Mouse (Mus musculus): ENCODE measurements around the gene Grm4.

GRCm38 (mm10) chr17:27442538-27443113 is 78.6 kb downstream of the Grm4 start:
- TF ChIP-seq POLR2A (IDR thresholded peaks at IDR 0.05; ENCODE audit: insufficient read depth, low read depth, low read length) (no peak), CTCF (IDR thresholded peaks at IDR 0.05; ENCODE audit: insufficient read depth, low read depth, low read length) (no peak)

All from olfactory bulb, adult 2 months (tissue).